ENCODE assay signal across 12 mouse cellular contexts in genomic region chr15:80639071-80639702, GRCm38 (mm10). TPM values are rescaled to one million over a fixed set of nuclear protein-coding genes. Genes with fewer than 3 reads are reported as not detected.
DNase-seq lines count a peak whose midpoint lies in the region; ATAC-seq lines count a peak whose summit lies in the region.
"Had no signal": no experiment of that assay in that cellular context is flagged by ENCODE, and none has a peak within 500 bp of the region (broad histone marks: within the 10 kb centered on the region; RNA-seq: fewer than 3 reads in every experiment).

No protein-coding gene starts in this region.

- peaks cover 29% of the 10 kb centered on the region for H3K4me1 ChIP-seq in heart, embryonic 12.5 days (replicated peaks)
- H3K4me1 ChIP-seq: hindbrain, embryonic 15.5 days had no signal

- H3K27me3 ChIP-seq in heart, embryonic 12.5 days (replicated peaks) = no peaks in the 10 kb centered on the region
- H3K27me3 ChIP-seq: hindbrain, embryonic 15.5 days had no signal

- H3K9me3 ChIP-seq in heart, embryonic 12.5 days (replicated peaks) = no peaks in the 10 kb centered on the region
- H3K9me3 ChIP-seq: hindbrain, embryonic 15.5 days; liver, embryonic 15.5 days had no signal

- no peak overlapping the region for H3K9ac ChIP-seq in heart, embryonic 12.5 days
- H3K9ac ChIP-seq: hindbrain, embryonic 15.5 days; liver, embryonic 15.5 days had no signal

- DNase-seq in heart, adult 18-20 months = no peak
- peak; percentile 78 for DNase-seq in 3134 (ENCODE audit: extremely low read depth, insufficient read length, low spot score)
- no peak for DNase-seq in gastrocnemius, postnatal 4 days (ENCODE audit: low spot score in 2 of 2)
- DNase-seq in spleen, postnatal 36 days (ENCODE audit: low spot score in 2 of 2) = no peak
- no peak for DNase-seq in frontal cortex, postnatal 10 days (ENCODE audit: low spot score in 2 of 2)
- DNase-seq: cerebellum, adult 9-11 months had no signal

- no peak overlapping the region for H3K4me3 ChIP-seq in heart, embryonic 12.5 days
- H3K4me3 ChIP-seq: hindbrain, embryonic 15.5 days; liver, embryonic 15.5 days had no signal

- ATAC-seq in heart, embryonic 12.5 days (ENCODE audit: insufficient number of reproducible peaks, low FRiP score) = peak; percentile 51; the same call in 1 of the 2 replicates
- peak; percentile 74 for ATAC-seq in activated CD4-positive, CD25-positive, alpha-beta regulatory T cell, adult 4 months
- ATAC-seq in megakaryocyte progenitor cell, adult 5-6 weeks (replicated peaks; ENCODE audit: poor library complexity) = peak; percentile 59
- ATAC-seq: midbrain, embryonic 16.5 days had no signal

- H3K36me3 ChIP-seq in heart, embryonic 12.5 days = no peaks in the 10 kb centered on the region
- H3K36me3 ChIP-seq: hindbrain, embryonic 15.5 days; liver, embryonic 15.5 days had no signal

- H3K4me2 ChIP-seq in heart, embryonic 12.5 days = peak overlapping the region; percentile 25
- H3K4me2 ChIP-seq: hindbrain, embryonic 15.5 days; liver, embryonic 15.5 days had no signal

- WGBS in heart, embryonic 12.5 days = 19% methylated on average over 11 of the region's 11 CpGs

- 0 out of 2 replicates have a peak overlapping the region, but pooled peaks have one; percentile 22 for H3K27ac ChIP-seq in heart, embryonic 12.5 days (ENCODE audit: poor library complexity, severe bottlenecking)
- H3K27ac ChIP-seq: hindbrain, embryonic 15.5 days; liver, embryonic 15.5 days had no signal

RNA-seq across cellular contexts. Expression of gene Fam83f, which starts 32.5 kb away (rescaled TPM):
- polyA plus RNA-seq in heart, embryonic 12.5 days (2016; fragmentation: Nextera tagmentation; extraction: Ambion mirVana) = 0.08 and 0.20 TPM in 2 replicates
- under 1 TPM in 1 of 2 experiments, not detected in 1; 0.18 TPM for total RNA-seq in heart, adult 18-20 months (2021)
- not detected for polyA plus RNA-seq in activated CD4-positive, CD25-positive, alpha-beta regulatory T cell, adult 4 months (2017; shearing (Covaris generic))
- total RNA-seq in megakaryocyte progenitor cell, adult 5-6 weeks (2015) = 0.05 and 0.20 TPM in 2 replicates
- 0.10 and 0.42 TPM in 2 replicates for total RNA-seq in megakaryocyte progenitor cell, adult 5-6 weeks (2017)
- under 1 TPM; 0.70 to 0.93 TPM for total RNA-seq in gastrocnemius, postnatal 4 days (2021)
